Mouse (Mus musculus): ENCODE measurements around the gene Rnf128.

- no peak for TF ChIP-seq CTCF (IDR thresholded peaks at IDR 0.05; ENCODE audit: borderline replicate concordance, extremely low read depth, insufficient read depth, insufficient read length)
- no peak for TF ChIP-seq POLR2A (IDR thresholded peaks at IDR 0.05; ENCODE audit: borderline replicate concordance, extremely low read depth, insufficient read depth, insufficient read length, poor library complexity, severe bottlenecking)
These were observed 11.0 kb upstream of the Rnf128 start for GRCm38 (mm10) chrX:139552090-139552489.
